Mouse (Mus musculus): ENCODE data around the gene Pla2g4a.

DNA sequence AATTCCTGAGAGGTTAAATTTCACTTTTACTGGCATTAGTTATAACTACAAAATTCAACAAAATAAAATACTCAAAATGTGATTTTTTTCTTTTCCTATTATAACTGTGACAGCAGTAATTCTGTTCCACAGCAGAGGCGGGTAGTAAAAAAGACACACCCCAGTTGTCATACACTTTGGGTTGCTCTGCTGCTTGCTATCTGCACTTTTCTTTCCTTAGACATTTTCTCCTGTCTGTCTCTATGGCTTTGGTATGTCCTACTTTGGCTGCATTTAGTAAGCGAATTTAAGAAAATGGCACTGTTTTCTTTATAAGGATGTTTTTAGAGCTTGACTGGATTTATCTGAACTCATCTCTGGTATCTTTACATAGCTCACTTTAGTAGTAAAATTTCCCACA is 98.9 kb downstream of the Pla2g4a start:
- TF ChIP-seq CTCF (IDR thresholded peaks at IDR 0.05; ENCODE audit: insufficient read depth, low read length) (no peak), POLR2A (IDR thresholded peaks at IDR 0.05; ENCODE audit: borderline replicate concordance, extremely low read depth, low read depth, low read length) (no peak)
